Mouse (Mus musculus) ES-Bruce4 (cell line): Measurements from ENCODE around the gene Ankfy1.

Source experiments
- CTCF ChIP-seq: IDR thresholded peaks from one replicate; pipeline ENCODE4 v1.8.1; 2011; ENCODE audit warnings: low read depth, low read length
- EP300 ChIP-seq: IDR thresholded peaks from 2 replicates; pipeline ENCODE4 v1.6.1; 2011; ENCODE audit warnings: low read depth, low read length; ENCODE audit not compliant: insufficient read depth
- POLR2A ChIP-seq: IDR thresholded peaks from one replicate; pipeline ENCODE4 v1.8.1; 2011; ENCODE audit warnings: low read length; ENCODE audit not compliant: insufficient read depth

DNA sequence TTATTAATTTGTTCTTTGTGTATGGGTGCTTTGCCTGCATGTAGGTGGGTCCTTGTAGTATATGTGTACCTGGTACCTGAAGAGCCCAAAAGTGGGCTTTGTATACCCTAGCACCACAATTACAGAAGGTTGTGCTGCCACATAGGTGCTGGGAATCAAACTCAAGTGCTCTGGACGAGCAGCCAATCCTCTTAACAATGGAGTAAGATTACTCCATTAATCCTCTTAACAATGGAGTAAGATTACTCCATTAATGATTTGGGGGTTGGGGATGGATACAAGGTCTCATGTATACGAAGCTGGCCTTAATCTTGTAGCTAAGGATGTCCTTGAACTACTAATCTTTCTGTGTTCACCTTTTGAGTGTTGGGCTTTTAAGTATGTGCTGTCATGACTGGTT is 14.5 kb upstream of the Ankfy1 start:
- TF ChIP-seq CTCF: no peak
- no peak for TF ChIP-seq EP300
- TF ChIP-seq POLR2A: no peak
